ENCODE assay signal across 18 mouse cellular contexts in genomic region chr14:31697346-31697745, GRCm38 (mm10). TPM values are rescaled to one million over a fixed set of nuclear protein-coding genes. Genes with fewer than 3 reads are reported as not detected.
DNase-seq lines count a peak whose midpoint lies in the region; ATAC-seq and TF ChIP-seq lines count a peak whose summit lies in the region.
"Had no signal": no experiment of that assay in that cellular context is flagged by ENCODE, and none has a peak within 500 bp of the region (broad histone marks: within the 10 kb centered on the region; RNA-seq: fewer than 3 reads in every experiment).

No protein-coding gene starts in this region.

- ATAC-seq in heart, embryonic 11.5 days (replicated peaks; ENCODE audit: insufficient number of reproducible peaks, low FRiP score, low TSS enrichment): no peak
- no peak for ATAC-seq in liver, embryonic 12.5 days
- ATAC-seq: forebrain, embryonic 13.5 days; hindbrain, postnatal 0 days had no signal

- H3K9ac ChIP-seq in heart, embryonic 11.5 days (ENCODE audit: low read depth, low read length): no peak overlapping the region
- H3K9ac ChIP-seq in liver, embryonic 12.5 days: no peak overlapping the region
- H3K9ac ChIP-seq: forebrain, embryonic 13.5 days; limb, embryonic 12.5 days; midbrain, embryonic 12.5 days; neural tube, embryonic 12.5 days had no signal

- H3K9me3 ChIP-seq in heart, embryonic 11.5 days (replicated peaks; ENCODE audit: control insufficient read depth, low read length): no peaks in the 10 kb centered on the region
- H3K9me3 ChIP-seq in liver, embryonic 12.5 days (replicated peaks): no peaks in the 10 kb centered on the region
- H3K9me3 ChIP-seq: forebrain, embryonic 13.5 days; limb, embryonic 12.5 days; midbrain, embryonic 12.5 days; neural tube, embryonic 12.5 days had no signal

- no peak for TF ChIP-seq CTCF in spleen, adult 2 months (IDR thresholded peaks at IDR 0.05; ENCODE audit: extremely low read depth, insufficient read depth, insufficient read length, insufficient replicate concordance)
- no peak for TF ChIP-seq CTCF in cerebellum, adult 2 months (IDR thresholded peaks at IDR 0.05; ENCODE audit: borderline replicate concordance, insufficient read depth, low read depth, low read length)

- peaks cover under 1% of the 10 kb centered on the region; the same call in 1 of the 2 replicates for H3K36me3 ChIP-seq in spleen, adult 2 months (ENCODE audit: control insufficient read depth, insufficient read depth, low read length)
- H3K36me3 ChIP-seq in heart, embryonic 11.5 days (ENCODE audit: control insufficient read depth, insufficient read depth, low read length): peaks cover 8% of the 10 kb centered on the region; the same call in 1 of the 2 replicates
- H3K36me3 ChIP-seq in liver, embryonic 12.5 days: peaks cover 37% of the 10 kb centered on the region

- peak overlapping the region; percentile 34; the same call in 1 of the 2 replicates for H3K27ac ChIP-seq in spleen, adult 2 months (ENCODE audit: insufficient read depth, low read length)
- peak overlapping the region; percentile 87 for H3K27ac ChIP-seq in cerebellum, adult 2 months (ENCODE audit: insufficient read depth, low read length)
- peak overlapping the region; percentile 25 for H3K27ac ChIP-seq in heart, embryonic 11.5 days (ENCODE audit: low read depth, low read length)
- no peak overlapping the region for H3K27ac ChIP-seq in liver, embryonic 12.5 days
- H3K27ac ChIP-seq: forebrain, embryonic 13.5 days; hindbrain, postnatal 0 days; limb, embryonic 12.5 days; midbrain, embryonic 12.5 days; neural tube, embryonic 12.5 days; stomach, postnatal 0 days had no signal

- no peak for DNase-seq in spleen, adult 2 months (ENCODE audit: low read depth in 1 of 2, low spot score in 2 of 2)
- no peak for DNase-seq in spleen, postnatal 36 days (ENCODE audit: low spot score in 2 of 2)
- DNase-seq in cerebellum, adult 2 months: peak; percentile 53 to 77
- DNase-seq in skeletal muscle tissue, adult 2 months (ENCODE audit: low read depth, low spot score): peak; percentile 19
- DNase-seq in adrenal gland, adult 8-10 months: no peak
- no peak for DNase-seq in ovary, postnatal 36 days (ENCODE audit: low spot score)
- DNase-seq: layer of hippocampus, adult 9-11 months had no signal

- peaks cover 14% of the 10 kb centered on the region for H3K4me1 ChIP-seq in spleen, adult 2 months (ENCODE audit: control insufficient read depth, insufficient read depth, insufficient read length)
- H3K4me1 ChIP-seq in cerebellum, adult 2 months (ENCODE audit: control insufficient read depth, insufficient read depth, low read length): peaks cover 12% of the 10 kb centered on the region
- no peaks in the 10 kb centered on the region; the same call in 1 of the 2 replicates for H3K4me1 ChIP-seq in heart, embryonic 11.5 days (ENCODE audit: control insufficient read depth, insufficient read depth, low read length)
- no peaks in the 10 kb centered on the region for H3K4me1 ChIP-seq in liver, embryonic 12.5 days
- H3K4me1 ChIP-seq: limb, embryonic 12.5 days; midbrain, embryonic 12.5 days; neural tube, embryonic 12.5 days had no signal

- no peak overlapping the region for H3K4me3 ChIP-seq in spleen, adult 2 months (ENCODE audit: extremely low read depth, insufficient read depth, insufficient read length)
- H3K4me3 ChIP-seq in cerebellum, adult 2 months (replicated peaks; ENCODE audit: insufficient read depth, low read depth, low read length): no peak overlapping the region
- H3K4me3 ChIP-seq in heart, embryonic 11.5 days (ENCODE audit: low read depth, low read length): no peak overlapping the region
- no peak overlapping the region for H3K4me3 ChIP-seq in liver, embryonic 12.5 days
- H3K4me3 ChIP-seq: forebrain, embryonic 13.5 days; limb, embryonic 12.5 days; midbrain, embryonic 12.5 days; neural tube, embryonic 12.5 days had no signal

- WGBS in spleen, adult 2 months: 60% methylated on average over 3 of the region's 3 CpGs
- 15% methylated on average over 3 of the region's 3 CpGs for WGBS in cerebellum, adult 2 months
- 53% methylated on average over 3 of the region's 3 CpGs for WGBS in heart, embryonic 11.5 days (ENCODE audit: insufficient replicate concordance)
- WGBS in liver, embryonic 12.5 days (ENCODE audit: insufficient replicate concordance): 79% methylated on average over 3 of the region's 3 CpGs

- H3K27me3 ChIP-seq in spleen, adult 2 months (ENCODE audit: control insufficient read depth, insufficient read depth, low read length): no peaks in the 10 kb centered on the region
- H3K27me3 ChIP-seq in cerebellum, adult 2 months (ENCODE audit: control insufficient read depth, insufficient read depth, low read length): no peaks in the 10 kb centered on the region
- H3K27me3 ChIP-seq in heart, embryonic 11.5 days (ENCODE audit: control insufficient read depth, insufficient read depth, low read length): no peaks in the 10 kb centered on the region
- no peaks in the 10 kb centered on the region for H3K27me3 ChIP-seq in liver, embryonic 12.5 days (replicated peaks)
- H3K27me3 ChIP-seq: forebrain, embryonic 13.5 days; limb, embryonic 12.5 days; midbrain, embryonic 12.5 days; neural tube, embryonic 12.5 days had no signal

- H3K4me2 ChIP-seq in heart, embryonic 11.5 days: no peak overlapping the region
- H3K4me2 ChIP-seq in liver, embryonic 12.5 days: no peak overlapping the region
- H3K4me2 ChIP-seq: forebrain, embryonic 13.5 days; limb, embryonic 12.5 days; midbrain, embryonic 12.5 days; neural tube, embryonic 12.5 days had no signal

- no peak for TF ChIP-seq POLR2A in spleen, adult 2 months (IDR thresholded peaks at IDR 0.05; ENCODE audit: low read depth, low read length)
- TF ChIP-seq POLR2A in cerebellum, adult 2 months (IDR thresholded peaks at IDR 0.05; ENCODE audit: borderline replicate concordance, insufficient read depth, low read length): no peak

RNA-seq across cellular contexts. Expression of gene Hacl1, which starts 56.3 kb away (rescaled TPM):
- polyA plus RNA-seq in spleen, adult 2 months (2012; rRNA removed): 4.5 and 6.1 TPM in 2 replicates
- polyA plus RNA-seq in cerebellum, adult 2 months (2012; rRNA removed): 15.9 and 19.8 TPM in 2 replicates
- 8.5 and 16.1 TPM in 2 replicates for polyA plus RNA-seq in heart, embryonic 11.5 days (2014; fragmentation: Nextera tagmentation; extraction: Ambion mirVana)
- total RNA-seq in adrenal gland, adult 8-10 months (2022): 10 to 100 TPM; 30.2 to 50.3 (median 41.6) TPM
- polyA plus RNA-seq in liver, embryonic 12.5 days (2016; fragmentation: Nextera tagmentation; extraction: Ambion mirVana): 7.4 and 9.8 TPM in 2 replicates

RNA-seq across cellular contexts. Expression of gene Btd, which starts 56.5 kb away (rescaled TPM):
- polyA plus RNA-seq in spleen, adult 2 months (2012; rRNA removed): 16.8 and 19.0 TPM in 2 replicates
- polyA plus RNA-seq in cerebellum, adult 2 months (2012; rRNA removed): 19.9 and 20.5 TPM in 2 replicates
- 22.3 and 25.0 TPM in 2 replicates for polyA plus RNA-seq in heart, embryonic 11.5 days (2014; fragmentation: Nextera tagmentation; extraction: Ambion mirVana)
- total RNA-seq in adrenal gland, adult 8-10 months (2022): 10 to 100 TPM; 49.5 to 78.3 (median 62.2) TPM
- 8.8 and 9.6 TPM in 2 replicates for polyA plus RNA-seq in liver, embryonic 12.5 days (2016; fragmentation: Nextera tagmentation; extraction: Ambion mirVana)

RNA-seq across cellular contexts. Expression of gene Gm49387, which starts 56.7 kb away (rescaled TPM):
- 0.32 TPM in 1 of 2 replicates, not detected in the other for polyA plus RNA-seq in spleen, adult 2 months (2012; rRNA removed)
- polyA plus RNA-seq in cerebellum, adult 2 months (2012; rRNA removed): not detected in 2 replicates
- 0.84 TPM in 1 of 2 replicates, not detected in the other for polyA plus RNA-seq in heart, embryonic 11.5 days (2014; fragmentation: Nextera tagmentation; extraction: Ambion mirVana)
- total RNA-seq in adrenal gland, adult 8-10 months (2022): not detected
- 0.37 and 1.3 TPM in 2 replicates for polyA plus RNA-seq in liver, embryonic 12.5 days (2016; fragmentation: Nextera tagmentation; extraction: Ambion mirVana)
- total RNA-seq: adrenal gland, postnatal 4 days; gastrocnemius, adult 8-10 months; hindbrain, postnatal 0 days had no signal
- polyA plus RNA-seq: forebrain, embryonic 13.5 days; hindbrain, postnatal 0 days; kidney, embryonic 14.5 days; limb, embryonic 12.5 days had no signal

Comparison
In these comparisons a context has a peak if more than half of its experiments do, and no peak if none do; other contexts are left out.
1. DNase-seq: peak in cerebellum, adult 2 months (2 of 2) and skeletal muscle tissue, adult 2 months (single experiment); none in spleen, adult 2 months (0 of 2), spleen, postnatal 36 days (0 of 2), adrenal gland, adult 8-10 months (single experiment) and ovary, postnatal 36 days (single experiment).